Mouse (Mus musculus) cerebellum, postnatal 10 days (tissue): ENCODE data around the gene Myrfl.
A peak's percentile ranks its signal among the peaks of the same experiment; 100 is the strongest.

ENCODE experiments used
- DNase-seq, 2 experiments: peaks; one replicate each; pipeline ENCODE4 v3.0.0; 2021; ENCODE audit warnings: mixed read lengths in 2 of 2

Myrfl gene

GRCm38 (mm10) chr10:116912850-116913249 is 16.1 kb upstream of the Myrfl start:
- DNase-seq, result no peak

- no peak for DNase-seq
Measured at GRCm38 (mm10) chr10:116908901-116909642, 12.4 kb upstream of the Myrfl start.

GRCm38 (mm10) chr10:116906794-116907193 is 10.1 kb upstream of the Myrfl start:
- no peak for DNase-seq

- no peak for DNase-seq
Measured at GRCm38 (mm10) chr10:116904503-116904908, 7.8 kb upstream of the Myrfl start.

- peak in 1 of 2 experiments; percentile 21 for DNase-seq
Measured at GRCm38 (mm10) chr10:116895108-116895833, 1.4 kb downstream of the Myrfl start.

GRCm38 (mm10) chr10:116894540-116894939 is 2.2 kb downstream of the Myrfl start:
- no peak for DNase-seq

GRCm38 (mm10) chr10:116893753-116894152 is 3.0 kb downstream of the Myrfl start:
- DNase-seq, result peak; percentile 86 to 93

- peak; percentile 65 to 70 for DNase-seq
Measured at GRCm38 (mm10) chr10:116890587-116890986, 6.1 kb downstream of the Myrfl start.

GRCm38 (mm10) chr10:116884552-116884951 is 12.2 kb downstream of the Myrfl start:
- DNase-seq, result no peak

- DNase-seq, result no peak
Measured at GRCm38 (mm10) chr10:116883531-116883930, 13.2 kb downstream of the Myrfl start.

GRCm38 (mm10) chr10:116877436-116877835 is 19.3 kb downstream of the Myrfl start:
- DNase-seq, result peak; percentile 81 to 84

GRCm38 (mm10) chr10:116874490-116874889 is 22.2 kb downstream of the Myrfl start:
- DNase-seq, result no peak

GRCm38 (mm10) chr10:116872016-116872410 is 24.7 kb downstream of the Myrfl start:
- DNase-seq, result peak; percentile 71 to 77

- DNase-seq, result peak; percentile 90 to 92
Measured at GRCm38 (mm10) chr10:116871329-116872015, 25.2 kb downstream of the Myrfl start.

GRCm38 (mm10) chr10:116870819-116871218 is 25.9 kb downstream of the Myrfl start:
- no peak for DNase-seq

- no peak for DNase-seq
Measured at GRCm38 (mm10) chr10:116853159-116853845, 43.4 kb downstream of the Myrfl start.

GRCm38 (mm10) chr10:116848749-116849473 is 47.8 kb downstream of the Myrfl start:
- DNase-seq, result peak; percentile 97 to 99

- peak; percentile 50 to 59 for DNase-seq
Measured at GRCm38 (mm10) chr10:116841551-116841950, 55.2 kb downstream of the Myrfl start.

- no peak for DNase-seq
Measured at GRCm38 (mm10) chr10:116830676-116831075, 66.0 kb downstream of the Myrfl start.

GRCm38 (mm10) chr10:116828099-116828498 is 68.6 kb downstream of the Myrfl start:
- DNase-seq, result no peak

- DNase-seq, result no peak
Measured at GRCm38 (mm10) chr10:116827306-116827705, 69.4 kb downstream of the Myrfl start.
